Mouse (Mus musculus): ENCODE results near the gene Tigd2. TPM values are rescaled to one million over a fixed set of nuclear protein-coding genes. Genes with fewer than 3 reads are reported as not detected.

Tigd2 gene
- polyA plus RNA-seq, 1 experiment from 2014 or later = 11.5 TPM

DNA sequence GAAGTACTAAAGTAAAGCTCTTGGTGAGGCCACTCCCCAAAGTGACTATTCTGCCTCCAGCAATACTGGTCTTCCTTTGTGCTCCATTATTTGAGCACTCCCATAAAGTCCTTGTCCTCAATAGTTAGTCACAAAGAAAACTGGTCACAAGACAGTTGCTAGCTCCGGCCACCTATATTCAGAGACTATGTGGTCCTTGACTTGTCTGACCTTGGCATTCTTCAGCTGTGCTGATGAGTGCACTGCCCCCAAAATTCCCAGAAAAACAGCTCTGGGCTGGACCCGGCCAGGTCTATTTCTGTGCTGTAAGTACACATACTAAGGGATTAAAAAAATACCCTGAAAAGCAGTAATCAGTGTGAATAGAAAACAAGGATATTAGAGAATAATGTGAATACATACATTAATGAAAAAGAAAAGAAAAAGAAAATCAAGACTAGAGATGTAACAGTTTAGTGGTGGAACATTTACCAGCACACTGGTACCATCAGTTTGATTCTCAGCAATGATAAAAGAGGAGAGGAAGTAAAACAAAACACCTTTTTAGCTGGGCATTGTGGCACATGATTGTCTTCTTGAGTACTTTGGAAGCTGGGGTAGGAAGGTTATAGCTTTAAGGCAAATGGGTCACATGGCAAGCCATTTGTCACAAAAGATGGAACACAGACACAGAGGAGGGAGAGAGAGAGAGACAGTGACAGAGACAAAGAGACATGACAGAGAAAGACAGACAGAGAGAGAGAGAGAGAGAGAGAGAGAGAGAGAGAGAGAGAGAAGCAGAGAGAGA is 12.6 kb upstream of the Tigd2 start:
- Histone ChIP-seq H3K4me2 (replicated peaks) (no peak overlapping the region), H3K27ac (no peak overlapping the region), H3K4me1 (replicated peaks) (no peaks in the 10 kb centered on the region), H3K9ac (replicated peaks) (no peak overlapping the region), H3K4me3 (replicated peaks) (no peak overlapping the region), H3K36me3 (no peaks in the 10 kb centered on the region), H3K9me3 (no peaks in the 10 kb centered on the region), H3K27me3 (no peaks in the 10 kb centered on the region)
- ATAC-seq = no peak
- WGBS = 59% methylated on average over 2 of the region's 2 CpGs

DNA sequence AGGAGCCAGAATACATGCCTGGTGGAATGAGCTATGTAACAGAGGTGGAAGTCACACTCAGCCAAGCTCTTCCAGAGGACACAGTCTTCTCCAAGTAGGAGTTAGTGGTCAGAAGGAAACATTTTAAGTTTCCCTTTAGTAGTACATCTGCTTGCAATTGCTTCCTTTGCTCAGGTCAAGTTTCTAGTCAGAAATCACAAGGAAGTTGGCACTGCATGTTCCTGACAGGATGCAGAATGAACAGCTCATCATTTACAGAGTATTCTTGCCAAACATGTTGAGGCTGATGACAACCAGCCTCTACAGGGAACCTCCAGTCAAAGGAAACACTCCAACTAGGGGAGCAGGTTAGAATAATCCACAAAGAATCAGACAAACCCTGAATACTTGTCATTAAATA is 11.9 kb upstream of the Tigd2 start:
- Histone ChIP-seq H3K4me3 (replicated peaks) (no peak overlapping the region), H3K9me3 (no peaks in the 10 kb centered on the region), H3K27me3 (no peaks in the 10 kb centered on the region), H3K36me3 (no peaks in the 10 kb centered on the region), H3K4me1 (replicated peaks) (no peaks in the 10 kb centered on the region), H3K27ac (no peak overlapping the region), H3K4me2 (replicated peaks) (no peak overlapping the region), H3K9ac (replicated peaks) (no peak overlapping the region)
- no peak for ATAC-seq

DNA sequence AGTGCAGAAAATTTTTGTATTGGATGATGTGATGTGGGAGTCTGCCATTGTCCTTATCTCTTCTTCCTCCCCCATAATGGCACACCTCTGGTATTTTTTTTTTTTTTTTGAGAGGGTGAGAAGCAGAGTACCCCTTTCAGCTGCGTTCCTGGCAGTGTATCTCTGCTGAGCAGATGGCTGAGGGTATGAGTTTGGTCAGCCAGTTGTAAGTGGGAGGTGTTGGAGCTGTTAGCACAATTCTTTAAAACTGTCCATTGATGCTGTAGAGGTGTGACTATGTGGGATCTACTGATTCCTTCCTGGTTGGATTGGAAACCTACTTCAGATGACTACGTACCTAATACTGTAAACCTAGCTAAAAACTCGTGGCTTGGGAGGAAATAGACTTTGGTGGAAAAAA is 10.3 kb upstream of the Tigd2 start:
- no peaks in the 10 kb centered on the region for H3K27me3 ChIP-seq
- no peaks in the 10 kb centered on the region for H3K36me3 ChIP-seq
- ATAC-seq = no peak
- no peak overlapping the region for H3K9ac ChIP-seq (replicated peaks)
- no peaks in the 10 kb centered on the region for H3K4me1 ChIP-seq (replicated peaks)
- WGBS = 80% methylated on average over 3 of the region's 3 CpGs
- no peak overlapping the region for H3K27ac ChIP-seq
- no peak overlapping the region for H3K4me3 ChIP-seq (replicated peaks)
- H3K9me3 ChIP-seq = no peaks in the 10 kb centered on the region
- no peak overlapping the region for H3K4me2 ChIP-seq (replicated peaks)

DNA sequence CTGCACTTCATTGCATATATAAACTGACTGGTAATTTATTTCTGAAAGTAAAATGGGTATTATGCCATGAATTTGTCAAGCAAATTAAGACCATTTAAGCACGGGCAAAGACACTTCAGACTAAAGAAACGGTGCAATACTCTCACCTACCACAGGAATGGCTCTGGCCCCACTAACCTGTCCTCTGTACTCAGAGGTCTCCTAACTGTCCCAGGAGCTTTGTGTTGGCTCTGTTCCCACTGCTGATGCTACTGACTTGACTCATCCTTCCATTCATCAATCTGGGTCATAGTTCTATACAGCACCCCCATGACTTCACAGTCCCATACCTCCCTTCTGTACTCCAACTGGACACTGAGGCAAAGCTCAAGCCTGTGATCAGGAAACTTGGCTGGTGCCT is 9.6 kb upstream of the Tigd2 start:
- Histone ChIP-seq H3K4me2 (replicated peaks) (no peak overlapping the region), H3K27me3 (no peaks in the 10 kb centered on the region), H3K4me3 (replicated peaks) (no peak overlapping the region), H3K36me3 (no peaks in the 10 kb centered on the region), H3K4me1 (replicated peaks) (no peaks in the 10 kb centered on the region), H3K9ac (replicated peaks) (no peak overlapping the region), H3K27ac (no peak overlapping the region), H3K9me3 (no peaks in the 10 kb centered on the region)
- 95% methylated on average over 2 of the region's 2 CpGs for WGBS
- ATAC-seq = no peak

DNA sequence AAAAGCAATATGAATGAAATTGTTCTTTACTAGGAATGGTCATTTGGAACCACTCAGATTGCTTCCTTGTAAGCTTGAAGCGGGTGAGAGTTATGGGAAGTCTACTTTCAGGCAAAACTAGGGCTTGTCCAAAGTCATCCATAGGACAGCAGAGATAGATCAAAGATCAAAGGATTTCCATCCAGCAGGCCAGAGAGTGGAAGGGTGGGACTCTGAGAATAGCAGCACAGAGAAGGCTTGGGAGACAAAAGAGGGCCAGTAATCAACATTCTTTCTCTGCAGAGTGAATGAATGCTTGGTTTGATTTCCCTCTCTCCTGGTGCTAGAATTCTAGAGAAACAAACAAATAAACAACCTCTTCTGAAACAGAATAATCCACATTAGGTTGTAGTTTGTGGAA is 1.1 kb upstream of the Tigd2 start:
- H3K4me2 ChIP-seq (replicated peaks) = no peak overlapping the region
- H3K4me3 ChIP-seq (replicated peaks) = no peak overlapping the region
- WGBS = 98% methylated on average over 1 of the region's 1 CpGs
- no peak overlapping the region for H3K9ac ChIP-seq (replicated peaks)
- H3K36me3 ChIP-seq = no peaks in the 10 kb centered on the region
- ATAC-seq = no peak
- peaks cover 7% of the 10 kb centered on the region; the same call in 1 of the 2 replicates for H3K4me1 ChIP-seq (replicated peaks)
- H3K27me3 ChIP-seq = no peaks in the 10 kb centered on the region
- no peak overlapping the region for H3K27ac ChIP-seq
- H3K9me3 ChIP-seq = no peaks in the 10 kb centered on the region

DNA sequence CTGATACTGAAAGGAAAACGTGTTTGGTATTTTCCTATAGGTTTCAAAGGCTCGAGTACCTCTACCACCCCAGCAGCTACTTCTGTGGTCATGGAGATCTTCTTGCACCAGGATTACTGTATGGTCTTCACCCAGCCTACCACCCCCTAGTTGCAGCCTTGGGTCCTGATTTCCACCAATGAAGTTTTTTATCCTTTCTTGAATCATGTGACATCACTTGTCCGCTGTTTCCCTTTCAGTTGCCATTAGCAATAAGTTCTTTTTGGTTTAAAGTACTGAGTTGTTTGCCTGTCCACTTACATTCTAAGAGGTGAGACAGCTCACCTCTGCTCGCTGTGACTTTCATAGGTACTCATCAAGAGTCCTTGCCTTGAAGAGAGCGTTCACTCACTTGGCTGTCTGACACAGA is 633 bp downstream of the Tigd2 start:
- Histone ChIP-seq H3K4me1 (replicated peaks) (peaks cover 7% of the 10 kb centered on the region; the same call in 1 of the 2 replicates), H3K27me3 (no peaks in the 10 kb centered on the region), H3K27ac (peak overlapping the region; percentile 88), H3K4me2 (replicated peaks) (peak overlapping the region; percentile 68), H3K4me3 (replicated peaks) (peak overlapping the region; percentile 80), H3K9me3 (no peaks in the 10 kb centered on the region), H3K36me3 (no peaks in the 10 kb centered on the region), H3K9ac (replicated peaks) (peak overlapping the region; percentile 90)
- WGBS = 46% methylated on average over 5 of the region's 5 CpGs
- peak; percentile 32 for ATAC-seq

DNA sequence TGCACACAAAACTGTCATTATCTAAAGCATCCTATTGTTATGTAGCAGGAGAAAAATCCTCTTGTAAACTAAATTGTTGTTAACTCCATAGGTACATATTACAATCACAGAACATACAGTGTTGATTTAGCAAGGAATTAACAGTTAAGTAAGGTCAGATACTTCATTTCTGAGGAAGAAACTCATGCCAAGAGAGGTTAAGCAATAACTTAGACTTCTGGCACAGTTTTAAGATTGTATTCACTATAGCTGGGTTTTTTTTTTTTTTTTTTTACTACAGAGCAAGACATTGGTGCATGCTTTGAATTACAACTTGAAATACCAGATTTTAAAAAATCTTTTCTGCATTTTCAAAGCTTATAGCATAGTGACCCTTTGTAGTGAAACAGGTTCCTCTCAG is 24.5 kb downstream of the Tigd2 start:
- no peak overlapping the region for H3K9ac ChIP-seq (replicated peaks)
- no peak overlapping the region for H3K4me2 ChIP-seq (replicated peaks)
- no peaks in the 10 kb centered on the region for H3K27me3 ChIP-seq
- ATAC-seq = no peak
- no peaks in the 10 kb centered on the region for H3K4me1 ChIP-seq (replicated peaks)
- no peaks in the 10 kb centered on the region for H3K36me3 ChIP-seq
- H3K4me3 ChIP-seq (replicated peaks) = no peak overlapping the region
- H3K27ac ChIP-seq = no peak overlapping the region
- no peaks in the 10 kb centered on the region for H3K9me3 ChIP-seq

DNA sequence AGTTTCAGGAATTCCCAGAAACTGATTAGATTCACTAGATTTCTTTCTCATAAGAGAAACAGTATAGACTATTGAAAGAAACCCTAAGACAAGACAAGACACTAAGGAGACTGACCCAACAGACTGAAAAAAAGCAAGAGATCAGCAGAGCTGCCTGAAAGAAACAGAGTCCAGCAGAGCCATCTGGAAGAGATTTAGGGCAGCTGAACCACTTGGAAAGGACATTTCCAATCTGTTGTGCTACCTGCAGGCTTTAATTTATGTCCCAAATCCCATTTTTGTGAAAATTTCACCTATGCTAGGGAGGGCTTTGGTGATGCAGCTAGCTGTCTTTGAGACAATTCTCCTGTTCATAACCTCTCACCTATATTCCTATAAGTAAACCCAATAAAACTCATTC is 25.0 kb downstream of the Tigd2 start:
- Histone ChIP-seq H3K4me2 (replicated peaks) (no peak overlapping the region), H3K9ac (replicated peaks) (no peak overlapping the region), H3K36me3 (no peaks in the 10 kb centered on the region), H3K4me3 (replicated peaks) (no peak overlapping the region), H3K27me3 (no peaks in the 10 kb centered on the region), H3K9me3 (no peaks in the 10 kb centered on the region), H3K4me1 (replicated peaks) (no peaks in the 10 kb centered on the region), H3K27ac (no peak overlapping the region)
- no peak for ATAC-seq

DNA sequence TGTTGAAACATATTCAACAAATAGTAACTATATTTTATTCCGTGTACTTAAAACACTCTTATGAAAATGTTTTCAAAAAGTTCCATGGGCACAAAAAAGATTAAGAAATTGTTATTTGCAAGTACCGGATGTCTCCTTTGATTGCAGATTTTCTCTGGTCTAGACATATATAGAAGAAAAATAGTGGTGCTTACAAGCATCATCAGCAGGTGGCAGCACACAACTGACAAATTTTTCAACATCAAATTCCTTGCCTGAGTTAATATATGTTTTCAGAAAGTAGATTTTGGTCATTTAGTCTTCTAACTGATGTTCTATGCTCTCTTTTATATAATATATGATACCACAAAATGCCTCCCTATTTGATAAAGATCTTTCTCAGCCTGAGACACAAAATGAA is 41.0 kb downstream of the Tigd2 start:
- no peaks in the 10 kb centered on the region for H3K36me3 ChIP-seq
- no peak overlapping the region for H3K4me3 ChIP-seq (replicated peaks)
- 35% methylated on average over 2 of the region's 2 CpGs for WGBS
- ATAC-seq = no peak
- H3K27me3 ChIP-seq = no peaks in the 10 kb centered on the region
- H3K4me1 ChIP-seq (replicated peaks) = no peaks in the 10 kb centered on the region
- no peak overlapping the region for H3K9ac ChIP-seq (replicated peaks)
- no peaks in the 10 kb centered on the region for H3K9me3 ChIP-seq
- no peak overlapping the region for H3K27ac ChIP-seq
- H3K4me2 ChIP-seq (replicated peaks) = no peak overlapping the region

DNA sequence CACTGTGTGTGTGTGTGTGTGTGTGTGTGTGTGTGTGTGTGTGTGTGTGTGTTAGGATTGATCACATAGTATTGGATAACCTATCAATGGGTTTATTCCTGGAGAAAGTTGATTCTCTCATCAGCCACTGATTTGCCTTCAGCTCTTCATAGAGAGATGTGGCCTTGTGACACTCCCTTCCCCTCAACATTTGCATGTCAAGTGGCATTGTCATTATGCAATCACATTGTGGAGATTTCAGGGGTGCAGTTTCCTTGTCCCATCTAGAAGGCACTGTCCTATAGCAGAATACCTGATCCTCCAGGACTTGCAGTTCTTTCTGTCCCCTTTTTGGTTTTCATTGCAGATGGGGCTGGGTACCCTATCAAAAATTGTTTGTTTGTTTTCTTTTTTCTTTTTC is 41.9 kb downstream of the Tigd2 start:
- Histone ChIP-seq H3K9me3 (no peaks in the 10 kb centered on the region), H3K9ac (replicated peaks) (no peak overlapping the region), H3K27ac (no peak overlapping the region), H3K4me3 (replicated peaks) (no peak overlapping the region), H3K36me3 (no peaks in the 10 kb centered on the region), H3K27me3 (no peaks in the 10 kb centered on the region), H3K4me2 (replicated peaks) (no peak overlapping the region), H3K4me1 (replicated peaks) (no peaks in the 10 kb centered on the region)
- ATAC-seq = no peak

DNA sequence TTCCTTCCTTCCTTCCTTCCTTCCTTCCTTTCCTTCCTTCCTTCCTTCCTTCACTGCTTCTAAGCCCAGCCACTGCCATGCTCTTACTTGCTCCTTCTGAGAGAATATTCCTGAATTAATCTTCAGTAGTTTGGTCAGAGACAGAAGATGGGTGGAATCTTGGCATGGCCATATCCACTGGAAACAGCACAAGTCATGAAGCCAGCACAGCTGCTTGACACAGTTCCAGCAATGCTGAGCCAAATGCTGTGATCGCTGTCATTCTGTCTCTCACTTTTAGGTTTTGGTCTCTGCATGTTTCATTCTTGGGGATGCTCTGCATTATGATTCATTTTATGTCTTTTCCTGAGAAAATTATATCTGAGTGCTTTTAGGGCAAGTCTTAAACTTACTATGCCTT is 47.2 kb downstream of the Tigd2 start:
- Histone ChIP-seq H3K4me1 (replicated peaks) (no peaks in the 10 kb centered on the region), H3K4me3 (replicated peaks) (no peak overlapping the region), H3K36me3 (no peaks in the 10 kb centered on the region), H3K27me3 (no peaks in the 10 kb centered on the region), H3K27ac (no peak overlapping the region), H3K9me3 (no peaks in the 10 kb centered on the region), H3K9ac (replicated peaks) (no peak overlapping the region), H3K4me2 (replicated peaks) (no peak overlapping the region)
- ATAC-seq = no peak
- 97% methylated on average over 1 of the region's 1 CpGs for WGBS

Data from midbrain, embryonic 13.5 days (tissue).